Mouse (Mus musculus): ENCODE measurements around the gene Myoz1.

Gene Myoz1

DNA sequence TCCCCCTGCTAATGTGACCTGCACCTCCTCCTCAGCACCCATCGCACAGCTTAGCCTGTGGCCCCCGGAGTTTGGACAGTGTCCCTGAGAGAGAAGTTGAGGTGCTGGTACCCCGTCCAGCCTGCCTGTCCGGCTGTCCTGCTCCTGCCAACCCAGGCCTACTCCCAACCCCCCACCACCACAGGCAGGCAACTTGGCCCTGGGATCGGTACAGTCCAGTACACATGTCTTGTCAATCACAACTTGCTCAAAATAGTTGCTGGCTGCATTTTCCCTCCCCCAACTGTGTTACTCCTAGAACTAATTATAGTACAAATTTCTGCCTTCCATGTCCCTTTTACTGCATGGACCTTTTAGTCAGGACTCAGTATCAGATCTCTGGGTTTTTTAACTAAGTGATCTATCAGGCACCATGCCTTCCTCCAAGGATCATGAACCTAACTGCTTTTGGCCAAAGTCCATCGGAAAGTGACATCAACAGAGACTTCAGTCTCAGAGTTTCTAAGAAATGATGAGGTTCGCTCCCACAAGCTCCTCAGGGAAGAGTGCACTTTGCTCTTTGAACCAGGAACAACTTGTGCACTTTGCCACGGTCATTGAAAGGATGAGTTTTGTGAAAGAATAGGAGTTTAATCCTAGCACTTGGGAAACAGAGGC lies 11.9 kb upstream of the Myoz1 start, which contains the start of gene Synpo2l:
TSS of gene Synpo2l (minus strand) at position 201 of the 657 bp plus-strand sequence.
- DNase-seq, result no peak

DNA sequence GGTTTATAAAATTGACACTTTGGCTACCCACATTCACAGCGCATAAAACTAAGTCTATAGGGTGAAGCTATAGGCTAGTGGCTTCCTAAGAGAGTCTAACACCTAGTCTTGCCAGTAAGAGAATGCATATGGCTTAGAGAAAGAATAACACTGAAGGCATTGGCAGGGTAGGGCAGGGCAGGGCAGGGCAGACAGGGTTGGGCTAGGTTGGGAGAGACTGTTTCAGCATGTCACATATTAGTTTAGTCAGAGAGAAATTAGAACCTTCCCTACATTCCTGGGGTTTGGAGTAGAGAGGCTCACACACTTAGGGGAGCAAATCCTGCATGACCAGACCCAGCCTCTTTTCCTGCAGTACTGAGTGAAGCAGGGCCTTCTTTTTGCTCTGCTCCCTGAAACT lies 11.1 kb upstream of the Myoz1 start:
- DNase-seq, result no peak

DNA sequence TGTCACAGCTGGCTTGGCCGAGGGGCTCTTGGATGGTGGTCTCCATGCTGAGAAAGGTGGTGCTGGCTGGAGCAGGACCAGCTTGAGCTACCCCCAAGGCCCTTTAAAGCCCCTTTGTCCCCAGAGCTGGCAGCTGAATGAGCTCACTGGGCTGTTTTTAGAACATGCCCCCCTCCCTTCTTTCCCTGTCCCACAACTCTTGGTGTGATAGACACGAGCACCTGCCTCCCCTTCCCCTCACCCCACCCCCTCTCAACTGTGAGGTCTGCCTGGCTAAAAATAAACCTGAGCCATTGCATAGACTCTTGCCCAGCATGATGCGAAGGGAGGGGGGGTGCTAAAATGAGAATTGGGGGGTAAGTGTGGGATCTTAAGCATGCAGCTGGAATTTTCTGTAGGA lies 8.1 kb upstream of the Myoz1 start:
- no peak for DNase-seq

DNA sequence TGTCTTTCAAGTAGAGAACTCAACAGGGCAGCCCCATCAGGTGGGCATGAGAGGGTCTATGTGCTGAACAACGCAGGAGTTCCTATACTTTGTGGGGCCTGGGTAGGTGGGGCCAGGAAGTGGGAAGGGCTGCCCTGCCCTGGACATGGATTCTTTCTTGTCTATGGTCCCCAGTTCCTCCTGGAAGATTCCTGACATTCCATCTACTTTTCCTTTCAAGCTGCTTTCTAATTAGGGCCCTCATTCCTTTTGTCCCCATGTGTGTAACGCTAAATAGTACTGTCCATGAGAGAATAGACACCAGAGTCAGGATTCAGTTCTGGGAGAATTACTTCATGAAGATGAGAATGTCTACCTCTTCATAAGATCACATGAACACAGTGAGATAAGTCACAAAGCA lies 7.3 kb upstream of the Myoz1 start:
- DNase-seq, result no peak

DNA sequence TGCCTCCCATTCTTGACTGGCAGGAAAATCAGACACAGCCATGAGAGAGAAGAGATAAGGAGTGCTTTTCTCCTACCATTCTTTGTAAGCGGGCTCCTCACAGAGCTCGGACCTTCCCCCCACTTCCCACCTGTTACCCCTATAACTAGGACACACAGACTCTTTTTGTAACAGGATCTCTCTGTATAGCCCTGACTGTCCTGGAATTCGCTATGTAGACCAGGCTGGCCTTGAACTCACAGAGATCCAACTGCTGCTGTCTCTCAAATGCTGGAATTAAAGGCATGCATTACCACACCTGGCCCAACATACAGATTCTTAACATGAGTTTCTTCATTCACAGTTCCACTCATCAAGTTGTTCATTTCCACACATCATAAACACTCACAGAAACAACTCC lies 6.4 kb upstream of the Myoz1 start:
- DNase-seq, result no peak

DNA sequence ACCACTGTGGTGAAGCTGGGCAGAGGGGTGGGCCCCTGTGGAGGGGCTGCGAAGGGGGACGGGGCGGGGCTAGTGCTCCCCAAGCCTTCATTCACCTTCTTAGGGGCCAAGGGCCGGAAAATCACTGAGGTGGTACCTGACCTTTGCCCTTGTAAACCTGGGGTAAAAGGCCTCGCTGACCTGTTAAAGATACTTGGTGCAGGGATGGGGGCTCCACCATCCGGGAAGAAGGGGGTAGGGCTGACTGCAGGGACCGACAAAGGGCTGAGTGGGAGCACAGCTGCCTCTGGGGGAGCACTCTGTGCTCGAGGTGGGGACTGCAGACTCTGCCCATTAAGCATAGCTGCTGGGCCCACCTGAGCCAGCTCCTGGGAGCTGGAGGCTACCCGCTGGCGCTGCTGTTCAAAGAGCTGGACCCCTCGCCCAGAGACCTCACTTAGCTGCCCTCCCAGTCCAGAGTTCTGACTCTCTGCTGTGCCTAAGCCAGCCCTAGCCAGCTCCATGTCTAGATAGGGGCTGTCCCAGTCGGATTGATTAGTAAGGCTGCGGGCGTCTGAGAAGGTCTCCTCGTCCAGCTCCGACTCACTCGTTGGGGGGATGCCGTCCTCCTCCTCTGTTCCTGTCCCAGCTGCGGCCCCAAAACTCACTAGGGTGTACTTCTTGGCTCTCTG lies 5.5 kb upstream of the Myoz1 start:
- DNase-seq, result peak; percentile 23 to 34

DNA sequence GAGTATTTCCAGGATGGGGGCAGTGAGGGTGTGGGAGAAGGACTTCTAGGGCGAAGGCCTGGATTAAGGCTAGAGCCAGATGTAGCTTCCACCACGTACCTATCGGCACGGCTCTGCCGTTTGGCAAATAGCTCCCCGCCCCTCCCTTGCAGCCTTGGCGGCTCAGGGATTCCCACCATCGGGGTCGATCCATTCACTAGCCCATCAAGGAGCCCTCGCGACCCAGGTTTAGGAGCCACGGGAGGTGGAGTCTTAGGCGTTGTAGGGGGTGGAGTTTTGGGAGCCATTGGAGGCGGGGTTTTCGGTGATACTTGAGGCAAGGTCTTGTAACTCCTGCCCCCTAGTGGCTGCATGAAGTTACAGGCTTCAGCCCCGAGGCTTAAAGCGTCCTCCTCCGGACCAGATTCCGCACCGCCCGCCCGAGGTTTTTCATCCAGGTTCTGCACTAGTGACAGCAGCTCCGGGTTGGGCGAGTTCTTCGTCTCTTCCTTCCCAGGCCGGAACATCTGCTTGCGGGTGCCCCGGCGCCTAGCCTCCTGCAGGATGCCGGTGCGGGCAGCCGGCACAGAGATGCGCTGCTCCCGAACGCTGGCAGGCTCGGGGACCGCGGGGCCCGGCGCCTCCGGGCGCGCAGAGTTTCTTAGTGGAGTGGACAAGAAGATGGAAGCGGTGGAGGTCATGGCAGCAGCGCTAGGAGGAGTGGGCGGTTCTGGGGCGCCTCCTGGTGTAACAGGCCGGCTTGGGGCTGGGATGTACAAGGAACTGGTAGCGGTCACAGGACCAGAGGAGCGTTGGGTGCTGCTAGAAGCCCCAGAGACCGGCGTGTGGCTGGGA lies 4.7 kb upstream of the Myoz1 start:
- DNase-seq, result peak; percentile 95 to 99

DNA sequence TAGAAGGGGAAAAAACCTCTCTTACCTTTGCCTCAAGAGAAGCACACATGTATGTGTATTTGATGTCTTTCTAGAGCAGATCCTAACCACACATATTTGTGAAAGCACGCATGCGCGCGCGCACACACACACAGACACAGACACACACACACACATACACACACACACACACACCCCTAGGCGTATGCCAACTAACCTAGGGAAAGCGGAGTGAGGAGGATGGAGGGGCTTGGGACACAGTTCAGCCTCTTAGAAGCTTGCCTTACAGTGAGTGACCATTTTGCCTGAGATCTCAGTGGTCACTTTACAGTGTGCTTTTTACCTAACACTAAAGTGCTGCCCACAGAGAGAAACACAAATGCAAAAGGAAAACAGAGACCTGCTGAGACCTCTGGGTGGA lies 3.3 kb upstream of the Myoz1 start:
- DNase-seq, result no peak

DNA sequence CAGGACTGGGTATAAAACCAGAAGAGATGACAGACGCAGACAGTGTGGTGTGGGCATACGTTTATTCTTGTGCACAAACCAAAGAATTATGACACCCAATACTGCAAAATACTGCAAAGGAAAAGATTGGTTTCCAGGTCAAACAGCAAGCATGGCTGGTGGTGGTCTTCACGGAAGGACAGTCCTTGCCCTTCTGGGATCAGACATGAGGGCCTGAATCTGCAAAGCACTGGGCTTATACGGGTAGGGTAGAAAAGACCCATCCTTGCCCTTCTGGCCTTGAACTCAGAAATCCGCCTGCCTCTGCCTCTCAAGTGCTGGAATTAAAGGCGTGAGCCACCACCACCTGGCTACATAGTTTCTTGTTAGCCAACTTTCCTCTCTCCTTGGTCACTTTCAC lies 2.6 kb upstream of the Myoz1 start:
- no peak for DNase-seq

DNA sequence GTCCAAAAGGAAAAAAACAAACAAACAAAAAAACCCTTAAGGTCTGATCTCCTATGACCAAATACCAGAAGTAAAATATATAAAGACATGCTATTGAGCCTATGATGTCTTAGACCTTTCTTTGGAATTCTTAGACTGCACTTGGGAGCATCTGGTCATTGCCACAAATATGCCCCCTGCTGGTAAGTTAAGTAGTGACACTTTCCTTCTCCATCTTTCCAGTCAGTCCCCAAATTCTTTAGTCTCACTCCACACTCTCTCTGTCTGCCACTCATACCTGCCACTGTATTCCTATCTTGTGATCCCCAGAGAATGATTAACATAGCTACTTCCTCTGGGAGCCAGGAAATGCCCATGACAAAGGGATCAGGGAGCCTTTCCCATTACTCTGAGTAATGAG lies 2.0 kb upstream of the Myoz1 start:
- DNase-seq, result peak; percentile 41 to 50

DNA sequence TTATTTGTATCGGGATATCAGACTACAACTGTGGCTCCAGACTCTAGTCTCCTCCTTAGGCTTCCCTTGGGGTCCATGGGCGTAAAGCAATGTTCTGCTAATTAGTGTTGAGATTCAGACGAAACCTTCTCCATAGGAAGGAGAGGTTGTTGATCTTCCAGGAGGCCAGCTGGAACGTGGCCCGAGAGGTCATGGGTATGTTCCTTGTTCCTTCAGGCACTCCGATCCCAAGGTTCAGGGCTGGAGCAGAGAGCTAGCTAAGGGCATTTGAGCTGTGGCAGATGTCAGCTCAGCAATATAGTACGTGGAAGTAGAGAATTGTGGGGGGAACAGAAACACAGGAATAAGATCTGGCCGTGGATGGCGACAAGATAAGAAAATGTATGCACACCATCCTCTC lies 609 bp downstream of the Myoz1 start:
- no peak for DNase-seq

DNA sequence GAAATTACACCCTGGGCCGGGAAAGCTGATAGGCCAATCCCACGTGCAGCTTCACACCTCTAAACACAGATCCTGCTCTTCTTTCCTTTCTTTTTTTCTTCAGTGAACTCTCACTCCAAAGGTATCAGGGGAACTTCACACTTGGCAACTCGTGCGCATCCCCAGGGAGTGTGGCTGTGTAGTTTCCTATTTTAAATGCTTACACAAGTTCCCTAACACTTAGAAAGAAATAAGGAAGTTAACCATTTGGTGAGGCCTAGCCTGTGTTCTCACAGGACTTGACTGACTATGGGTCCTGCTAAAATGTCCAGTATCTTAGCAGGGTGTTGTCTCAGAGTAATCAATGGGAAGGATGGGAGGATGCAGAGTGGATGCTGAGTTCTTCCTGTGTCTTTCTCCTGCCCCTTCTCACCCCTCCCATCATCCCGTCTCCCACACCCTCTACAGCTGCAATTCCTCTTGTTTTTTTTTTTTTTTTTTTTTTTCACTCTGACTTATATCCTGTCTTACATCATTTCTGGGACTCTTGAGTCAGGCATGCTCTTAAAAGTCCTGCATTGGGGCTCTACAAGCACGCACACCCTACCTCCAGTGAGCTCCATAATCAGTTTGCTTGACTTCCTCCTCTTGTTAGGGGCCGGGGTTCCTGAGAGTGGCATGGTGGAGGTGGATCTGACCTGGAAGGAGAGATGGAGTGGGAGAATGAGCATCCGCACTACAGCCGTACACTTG lies 1.5 kb downstream of the Myoz1 start:
- no peak for DNase-seq

DNA sequence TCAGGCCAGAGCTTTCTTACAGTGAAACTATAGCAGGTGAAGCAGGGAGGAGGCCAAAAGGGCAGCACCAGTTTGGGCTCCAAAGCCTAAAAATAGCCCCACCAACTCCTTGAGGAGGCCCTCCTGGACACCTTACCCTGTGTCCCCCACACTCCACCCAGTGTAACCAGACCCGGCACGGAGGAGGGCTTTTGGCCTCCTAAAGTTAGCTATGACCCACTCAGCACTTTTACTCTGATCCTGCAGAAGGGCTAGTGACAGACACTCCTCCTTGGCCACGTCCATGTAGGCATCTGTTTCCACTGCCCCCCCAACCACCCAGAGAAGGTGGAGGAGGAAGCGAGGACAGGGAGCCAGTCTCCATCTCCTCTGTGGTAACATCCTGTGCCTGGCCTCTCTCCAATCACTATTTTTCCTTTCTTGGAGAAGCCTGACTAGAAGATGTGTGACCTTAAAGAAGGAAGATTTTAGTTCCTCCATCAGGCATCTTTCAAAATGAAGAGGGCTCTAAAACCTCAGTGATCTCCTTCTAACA lies 4.6 kb downstream of the Myoz1 start:
- no peak for DNase-seq

DNA sequence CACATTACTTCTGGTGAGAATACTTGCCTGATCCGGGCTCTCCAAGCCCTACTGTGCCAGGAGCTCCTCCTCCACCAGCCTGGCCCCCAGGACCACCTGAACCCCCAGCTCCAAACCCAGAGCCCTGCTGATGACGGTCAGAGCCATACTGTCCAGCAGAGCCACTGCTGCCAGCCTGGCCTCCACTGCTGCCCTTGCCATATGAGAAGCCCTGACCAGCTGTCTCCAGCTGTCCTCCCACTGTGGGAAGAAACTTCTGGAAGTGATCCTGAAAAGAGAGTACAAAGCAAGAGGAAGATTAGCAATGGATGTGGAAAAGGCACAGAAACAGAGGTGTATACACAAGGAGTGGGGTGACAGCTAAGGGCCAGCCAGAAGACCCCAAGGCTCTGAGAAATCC lies 5.3 kb downstream of the Myoz1 start:
- DNase-seq, result no peak

DNA sequence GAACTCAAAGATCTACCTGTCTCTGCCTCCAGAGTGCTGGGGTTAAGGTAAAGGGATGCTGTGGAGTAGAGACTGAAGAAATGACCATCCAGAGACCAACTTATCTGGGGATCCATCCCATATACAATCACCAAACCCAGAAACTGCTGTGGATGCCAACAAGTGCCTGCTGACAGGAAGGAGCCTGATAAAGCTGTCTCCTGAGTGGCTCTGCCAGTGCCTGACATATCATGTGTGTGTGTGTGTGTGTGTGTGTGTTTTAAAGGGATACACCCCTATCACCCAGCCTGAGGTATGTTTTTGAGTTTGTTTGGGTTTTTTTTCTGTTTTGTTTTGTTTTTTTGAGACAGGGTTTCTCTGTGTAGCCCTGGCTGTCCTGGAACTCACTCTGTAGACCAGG lies 10.0 kb downstream of the Myoz1 start:
- no peak for DNase-seq

DNA sequence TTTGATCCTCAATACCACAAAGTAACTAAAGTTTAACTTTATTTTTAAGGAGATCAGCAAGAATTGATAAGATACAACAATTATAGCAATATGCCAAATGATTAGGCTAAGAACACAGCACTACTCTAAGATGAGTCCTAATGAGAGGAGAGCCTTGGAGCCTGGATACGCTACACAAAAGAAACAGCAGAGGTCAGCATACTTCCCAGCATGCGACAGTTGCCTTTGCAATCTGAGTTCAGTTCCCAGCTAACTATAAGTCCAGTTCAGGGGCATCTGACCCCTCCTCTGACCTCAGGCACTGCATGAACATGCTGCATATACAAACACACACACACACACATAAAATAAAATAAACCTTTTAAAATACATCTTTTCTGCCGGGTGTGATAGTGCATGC lies 10.8 kb downstream of the Myoz1 start:
- DNase-seq, result no peak

DNA sequence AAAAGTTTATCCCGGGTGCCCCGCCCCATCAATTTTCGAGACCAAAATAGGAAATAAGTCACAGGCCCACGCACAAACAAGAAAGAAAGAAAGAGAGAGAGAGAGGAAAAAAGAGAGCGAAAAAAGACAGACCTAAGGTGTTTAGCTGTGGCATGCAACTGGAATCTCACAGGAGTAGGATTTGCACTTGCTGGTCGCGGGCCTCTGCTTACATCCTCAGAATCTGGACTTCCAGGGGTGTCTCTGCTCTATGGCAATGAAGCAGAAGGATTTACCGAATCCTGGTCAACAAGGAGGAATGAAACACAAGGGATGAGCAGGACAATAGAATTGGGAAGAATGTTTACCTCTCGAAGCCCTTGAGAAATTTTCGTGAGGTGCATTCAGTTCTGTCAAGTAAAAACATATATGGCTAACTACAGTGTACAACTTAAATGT lies 14.9 kb downstream of the Myoz1 start:
- DNase-seq, result no peak

DNA sequence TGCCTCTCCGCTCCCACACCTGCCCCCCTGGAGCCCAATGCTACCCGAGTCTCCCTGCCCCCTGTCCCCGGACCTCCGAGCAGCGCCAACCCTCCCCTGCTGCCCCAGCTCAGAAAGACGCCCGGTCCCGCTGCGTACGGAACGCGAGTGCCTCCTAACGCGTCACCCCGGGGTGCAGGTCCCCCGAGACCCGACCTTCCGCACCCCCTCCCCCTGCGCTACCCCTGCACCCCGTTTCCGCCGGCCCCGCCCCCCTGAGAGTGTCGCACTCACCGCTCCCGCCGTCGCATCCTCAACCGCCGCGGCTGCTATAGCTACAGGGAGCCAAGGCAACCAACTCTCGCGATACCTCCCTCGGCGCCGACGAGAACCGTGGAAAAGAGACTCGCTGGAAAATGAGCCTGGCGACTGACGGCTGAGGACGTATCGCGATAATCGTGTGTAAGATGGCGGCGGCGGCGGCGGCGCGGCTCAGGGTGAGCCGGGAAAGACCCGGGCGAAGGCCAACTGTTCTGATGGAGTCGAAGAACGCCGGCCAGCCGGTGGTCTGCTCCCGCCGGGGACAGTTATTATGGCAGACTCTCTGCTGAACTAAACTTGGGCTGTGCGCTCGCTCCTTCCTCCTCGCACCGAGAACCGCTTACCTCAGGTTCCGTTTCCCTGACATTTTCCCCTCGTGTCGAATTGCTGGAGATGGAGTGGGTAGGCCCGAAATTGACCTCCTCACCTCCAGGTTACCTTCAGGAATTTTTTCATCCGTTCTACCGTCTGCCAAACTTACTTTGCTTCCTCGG lies 15.5 kb downstream of the Myoz1 start, which contains the start of gene Usp54:
TSS of gene Usp54 (minus strand) at position 420 of the 794 bp plus-strand sequence.
- peak; percentile 94 to 97 for DNase-seq

DNA sequence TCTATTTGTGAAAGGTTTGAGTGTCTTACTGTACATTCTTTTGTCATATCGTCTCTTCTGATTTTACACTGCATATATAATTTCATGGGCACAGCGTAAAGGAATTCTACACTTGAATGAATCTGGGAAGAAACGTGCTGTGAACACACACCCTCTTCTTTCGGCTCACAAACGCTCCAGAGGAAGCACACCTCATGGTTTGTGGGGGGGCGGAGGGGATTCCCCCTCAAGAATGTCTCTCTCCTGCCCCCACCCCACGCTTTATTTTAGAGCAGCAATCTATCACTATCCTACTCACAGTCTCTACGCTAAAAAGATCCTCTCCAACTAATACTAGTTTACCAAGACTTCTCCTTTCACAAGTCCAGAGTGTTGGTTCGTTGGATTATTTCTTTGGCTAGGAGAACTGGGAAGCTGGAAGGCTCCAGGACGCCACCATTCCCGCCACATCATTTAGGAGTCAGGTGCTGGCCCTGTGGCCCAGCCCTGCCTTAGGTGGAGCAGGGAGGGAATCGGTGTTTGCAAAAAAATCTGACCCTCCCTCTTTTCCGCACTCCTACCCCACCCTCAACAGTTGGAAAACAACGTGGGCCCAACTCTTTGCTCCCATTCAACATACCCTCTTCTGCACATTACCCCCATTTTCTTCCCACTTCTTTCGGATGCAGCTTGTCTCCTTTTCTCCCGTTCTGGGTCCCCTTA lies 16.3 kb downstream of the Myoz1 start:
- DNase-seq, result peak; percentile 35 to 48

DNA sequence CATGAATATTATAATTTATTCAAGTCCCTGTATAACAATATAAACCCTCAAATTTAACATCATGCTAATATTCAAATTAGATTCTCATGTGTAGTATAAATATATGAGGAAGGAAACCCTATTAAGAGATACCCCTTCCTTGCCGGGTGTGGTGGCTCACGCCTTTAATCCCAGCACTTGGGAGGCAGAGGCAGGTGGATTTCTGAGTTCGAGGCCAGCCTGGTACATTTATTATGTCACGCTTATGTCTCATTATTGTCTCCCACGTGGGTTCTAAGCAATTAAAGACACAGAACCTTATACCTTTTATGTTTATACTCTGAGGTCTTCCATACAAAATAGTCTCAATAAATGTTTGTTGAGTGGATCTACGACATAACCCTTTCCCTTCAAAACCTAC lies 17.6 kb downstream of the Myoz1 start:
- DNase-seq, result no peak
